Mouse (Mus musculus): ENCODE data around the gene Fnbp4. TPM values are rescaled to one million over a fixed set of nuclear protein-coding genes. Genes with fewer than 3 reads are reported as not detected.
"Not testable (repeated sequence)": the region's sequence is repeated elsewhere in the genome, so short reads cannot be mapped to it uniquely, and the experiment has no call there.

Fnbp4 gene
- polyA plus RNA-seq, 1 experiment from 2014 or later, result 146 TPM

DNA sequence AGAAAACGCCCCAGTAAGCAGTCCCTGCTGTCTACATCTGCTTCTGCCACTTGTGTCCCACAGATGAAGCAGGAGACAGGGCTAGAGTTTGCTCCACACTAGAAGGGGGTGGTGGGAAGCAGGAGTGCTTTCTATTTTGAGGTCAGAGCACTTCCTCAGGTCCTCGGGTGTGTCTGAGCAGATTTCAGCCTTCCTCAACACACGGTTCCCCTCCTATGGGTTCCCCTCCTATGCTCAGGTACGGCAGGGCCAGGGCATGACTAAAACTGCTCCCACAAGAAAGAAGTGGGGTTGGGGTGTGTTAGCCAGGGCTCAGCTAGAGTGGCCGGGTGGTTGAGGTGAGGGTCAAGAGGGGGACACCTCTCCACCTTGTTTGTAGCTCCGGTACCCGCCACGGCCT, 65.6 kb downstream of the Fnbp4 start:
- Histone ChIP-seq H3K27ac (ENCODE audit: low read depth, low read length) (no peak overlapping the region), H3K36me3 (ENCODE audit: control insufficient read depth, insufficient read depth, low read length) (no peaks in the 10 kb centered on the region), H3K4me1 (replicated peaks; ENCODE audit: control insufficient read depth, insufficient read depth, low read length) (no peaks in the 10 kb centered on the region), H3K4me3 (ENCODE audit: low read depth, low read length) (no peak overlapping the region), H3K9ac (ENCODE audit: low read length) (no peak overlapping the region), H3K9me3 (ENCODE audit: control insufficient read depth, low read length) (no peaks in the 10 kb centered on the region), H3K4me2 (ENCODE audit: low read depth, low read length, severe bottlenecking) (no peak overlapping the region), H3K27me3 (ENCODE audit: control insufficient read depth, insufficient read depth, low read length) (no peaks in the 10 kb centered on the region)
- DNase-seq (ENCODE audit: low spot score) (no peak), ATAC-seq (replicated peaks; ENCODE audit: low FRiP score) (no peak)
- WGBS, result 86% methylated on average over 8 of the region's 8 CpGs

DNA sequence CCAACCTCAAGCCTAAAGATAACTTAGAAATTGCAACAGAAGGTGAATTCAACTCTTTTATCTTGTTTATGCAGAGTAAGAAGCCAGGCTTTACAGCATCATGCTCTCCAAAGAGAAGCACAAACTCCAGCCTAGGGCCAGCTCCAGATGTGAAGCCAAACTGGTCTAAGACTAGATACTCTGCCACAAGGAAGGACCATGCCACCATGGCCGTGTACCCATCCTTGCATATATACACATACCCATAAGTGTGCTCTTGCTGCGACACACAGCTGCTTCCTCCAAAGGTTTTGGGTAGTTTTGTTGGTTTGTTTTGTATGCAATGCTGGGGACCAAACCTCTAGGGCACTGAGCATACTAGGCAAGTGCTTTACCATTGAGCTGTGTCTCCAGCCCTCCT, 70.1 kb downstream of the Fnbp4 start:
- no peaks in the 10 kb centered on the region for H3K36me3 ChIP-seq (ENCODE audit: control insufficient read depth, insufficient read depth, low read length)

DNA sequence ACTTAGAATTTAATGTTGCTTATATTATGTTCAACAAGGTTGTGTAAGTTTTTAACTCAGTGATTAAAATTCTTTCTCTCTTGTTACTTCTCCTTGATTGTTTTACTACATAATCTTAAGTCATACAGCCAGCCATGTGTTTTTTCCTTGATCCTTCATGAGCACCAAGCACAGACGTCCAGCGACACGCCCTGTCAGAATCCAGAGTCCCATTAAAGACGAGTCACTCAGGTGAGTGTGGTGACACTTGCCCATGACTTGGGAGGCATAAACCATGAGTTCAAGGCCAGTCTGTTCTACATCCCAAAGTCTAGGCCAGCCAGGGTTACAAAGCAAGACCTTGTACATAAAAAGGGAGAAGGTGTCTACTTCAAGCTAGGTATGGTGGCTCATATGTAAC, 71.0 kb downstream of the Fnbp4 start:
- H3K9me3 ChIP-seq (ENCODE audit: control insufficient read depth, low read length), result no peaks in the 10 kb centered on the region
- no peaks in the 10 kb centered on the region for H3K27me3 ChIP-seq (ENCODE audit: control insufficient read depth, insufficient read depth, low read length)
- no peaks in the 10 kb centered on the region for H3K4me1 ChIP-seq (replicated peaks; ENCODE audit: control insufficient read depth, insufficient read depth, low read length)
- WGBS, result 86% methylated on average over 4 of the region's 4 CpGs
- no peak overlapping the region for H3K27ac ChIP-seq (ENCODE audit: low read depth, low read length)
- DNase-seq (ENCODE audit: low spot score) (no peak), ATAC-seq (replicated peaks; ENCODE audit: low FRiP score) (no peak)
- no peak overlapping the region for H3K4me2 ChIP-seq (ENCODE audit: low read depth, low read length, severe bottlenecking)
- H3K36me3 ChIP-seq (ENCODE audit: control insufficient read depth, insufficient read depth, low read length), result no peaks in the 10 kb centered on the region
- H3K9ac ChIP-seq (ENCODE audit: low read length), result no peak overlapping the region
- no peak overlapping the region for H3K4me3 ChIP-seq (ENCODE audit: low read depth, low read length)

More for the DNA sequence above, 70.1 kb downstream of the Fnbp4 start:
- Histone ChIP-seq H3K4me2 (ENCODE audit: low read depth, low read length, severe bottlenecking) (no peak overlapping the region), H3K27me3 (ENCODE audit: control insufficient read depth, insufficient read depth, low read length) (no peaks in the 10 kb centered on the region), H3K9ac (ENCODE audit: low read length) (no peak overlapping the region), H3K27ac (ENCODE audit: low read depth, low read length) (no peak overlapping the region), H3K9me3 (ENCODE audit: control insufficient read depth, low read length) (no peaks in the 10 kb centered on the region), H3K4me1 (replicated peaks; ENCODE audit: control insufficient read depth, insufficient read depth, low read length) (no peaks in the 10 kb centered on the region), H3K4me3 (ENCODE audit: low read depth, low read length) (no peak overlapping the region)
- ATAC-seq (replicated peaks; ENCODE audit: low FRiP score) (no peak), DNase-seq (ENCODE audit: low spot score) (no peak)
- WGBS, result 81% methylated on average over 2 of the region's 2 CpGs

DNA sequence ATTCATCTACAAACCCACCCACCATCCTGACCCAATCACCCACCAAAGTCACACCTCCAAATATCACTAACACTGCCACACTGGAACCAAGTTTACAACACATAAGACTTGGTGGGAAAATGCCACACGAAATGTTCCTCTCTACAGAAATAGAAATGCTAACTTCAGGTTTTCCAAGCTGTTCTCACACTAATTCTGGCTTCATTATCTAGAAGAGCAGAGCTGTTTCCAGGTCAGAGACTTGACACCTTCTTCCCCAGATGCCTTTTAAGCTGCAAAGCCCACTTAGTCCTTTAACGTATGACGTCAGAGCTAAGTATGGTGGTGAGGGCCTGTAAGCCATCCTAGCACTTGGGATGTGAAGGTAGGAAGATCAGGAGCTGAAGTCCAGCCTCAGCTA, 73.5 kb downstream of the Fnbp4 start:
- no peaks in the 10 kb centered on the region for H3K4me1 ChIP-seq (replicated peaks; ENCODE audit: control insufficient read depth, insufficient read depth, low read length)
- no peak for ATAC-seq (replicated peaks; ENCODE audit: low FRiP score)

GRCm38 (mm10) chr2:90820894-90821293, 75.7 kb downstream of the Fnbp4 start:
- ATAC-seq (replicated peaks; ENCODE audit: low FRiP score), result no peak
- 86% methylated on average over 3 of the region's 3 CpGs for WGBS
- no peaks in the 10 kb centered on the region for H3K36me3 ChIP-seq (ENCODE audit: control insufficient read depth, insufficient read depth, low read length)
- no peak overlapping the region for H3K9ac ChIP-seq (ENCODE audit: low read length)
- H3K9me3 ChIP-seq (ENCODE audit: control insufficient read depth, low read length), result no peaks in the 10 kb centered on the region
- no peaks in the 10 kb centered on the region for H3K27me3 ChIP-seq (ENCODE audit: control insufficient read depth, insufficient read depth, low read length)
- H3K4me3 ChIP-seq (ENCODE audit: low read depth, low read length), result no peak overlapping the region
- H3K27ac ChIP-seq (ENCODE audit: low read depth, low read length), result no peak overlapping the region
- DNase-seq (ENCODE audit: low spot score), result no peak
- H3K4me1 ChIP-seq (replicated peaks; ENCODE audit: control insufficient read depth, insufficient read depth, low read length), result no peaks in the 10 kb centered on the region
- H3K4me2 ChIP-seq (ENCODE audit: low read depth, low read length, severe bottlenecking), result no peak overlapping the region

More for the DNA sequence above, 73.5 kb downstream of the Fnbp4 start:
- WGBS, result 94% methylated on average over 3 of the region's 3 CpGs
- no peak overlapping the region for H3K4me3 ChIP-seq (ENCODE audit: low read depth, low read length)
- no peak overlapping the region for H3K27ac ChIP-seq (ENCODE audit: low read depth, low read length)
- H3K27me3 ChIP-seq (ENCODE audit: control insufficient read depth, insufficient read depth, low read length), result no peaks in the 10 kb centered on the region
- H3K4me2 ChIP-seq (ENCODE audit: low read depth, low read length, severe bottlenecking), result no peak overlapping the region
- H3K36me3 ChIP-seq (ENCODE audit: control insufficient read depth, insufficient read depth, low read length), result no peaks in the 10 kb centered on the region
- DNase-seq (ENCODE audit: low spot score), result no peak
- H3K9ac ChIP-seq (ENCODE audit: low read length), result no peak overlapping the region
- H3K9me3 ChIP-seq (ENCODE audit: control insufficient read depth, low read length), result no peaks in the 10 kb centered on the region

DNA sequence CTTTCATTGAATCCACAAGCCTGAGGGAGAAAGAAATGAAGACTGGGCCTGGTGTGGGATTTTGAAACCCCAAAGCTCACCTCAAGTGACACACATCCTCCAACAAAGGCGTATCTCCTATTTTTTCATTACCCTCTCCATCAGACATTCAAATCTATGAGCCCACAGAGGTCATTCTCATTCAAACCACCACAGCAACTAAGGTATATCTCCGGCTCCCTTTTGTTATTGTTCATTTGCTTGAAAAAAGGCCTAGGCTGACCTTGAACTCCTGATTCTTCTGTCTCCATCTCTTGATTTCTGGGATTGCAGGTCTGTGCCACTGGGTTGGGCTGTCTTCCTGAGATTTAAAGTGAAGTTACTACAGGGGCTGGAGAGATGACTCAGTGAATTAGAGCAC, 77.8 kb downstream of the Fnbp4 start:
- no peak for DNase-seq (ENCODE audit: low spot score)
- H3K9me3 ChIP-seq (ENCODE audit: control insufficient read depth, low read length), result no peaks in the 10 kb centered on the region
- WGBS, result 89% methylated on average over 2 of the region's 2 CpGs
- H3K4me3 ChIP-seq (ENCODE audit: low read depth, low read length), result no peak overlapping the region
- H3K9ac ChIP-seq (ENCODE audit: low read length), result no peak overlapping the region
- no peaks in the 10 kb centered on the region for H3K4me1 ChIP-seq (replicated peaks; ENCODE audit: control insufficient read depth, insufficient read depth, low read length)
- H3K36me3 ChIP-seq (ENCODE audit: control insufficient read depth, insufficient read depth, low read length), result no peaks in the 10 kb centered on the region
- no peak overlapping the region for H3K4me2 ChIP-seq (ENCODE audit: low read depth, low read length, severe bottlenecking)
- H3K27ac ChIP-seq (ENCODE audit: low read depth, low read length), result no peak overlapping the region
- no peaks in the 10 kb centered on the region for H3K27me3 ChIP-seq (ENCODE audit: control insufficient read depth, insufficient read depth, low read length)
- no peak for ATAC-seq (replicated peaks; ENCODE audit: low FRiP score)

- H3K27ac ChIP-seq (ENCODE audit: low read depth, low read length), result no peak overlapping the region
- H3K4me2 ChIP-seq (ENCODE audit: low read depth, low read length, severe bottlenecking), result no peak overlapping the region
- H3K9ac ChIP-seq (ENCODE audit: low read length), result no peak overlapping the region
- ATAC-seq (replicated peaks; ENCODE audit: low FRiP score) (no peak), DNase-seq (ENCODE audit: low spot score) (no peak)
- H3K4me1 ChIP-seq (replicated peaks; ENCODE audit: control insufficient read depth, insufficient read depth, low read length), result no peaks in the 10 kb centered on the region
- no peaks in the 10 kb centered on the region for H3K9me3 ChIP-seq (ENCODE audit: control insufficient read depth, low read length)
- no peaks in the 10 kb centered on the region for H3K36me3 ChIP-seq (ENCODE audit: control insufficient read depth, insufficient read depth, low read length)
- H3K4me3 ChIP-seq (ENCODE audit: low read depth, low read length), result no peak overlapping the region
- WGBS, result 84% methylated on average over 6 of the region's 6 CpGs
- no peaks in the 10 kb centered on the region for H3K27me3 ChIP-seq (ENCODE audit: control insufficient read depth, insufficient read depth, low read length)
Observed at GRCm38 (mm10) chr2:90823781-90824180, 78.6 kb downstream of the Fnbp4 start.

- not testable (repeated sequence) for ATAC-seq (replicated peaks; ENCODE audit: low FRiP score); H3K9me3 ChIP-seq (ENCODE audit: control insufficient read depth, low read length); H3K9ac ChIP-seq (ENCODE audit: low read length); H3K27ac ChIP-seq (ENCODE audit: low read depth, low read length); DNase-seq (ENCODE audit: low spot score); H3K27me3 ChIP-seq (ENCODE audit: control insufficient read depth, insufficient read depth, low read length); H3K36me3 ChIP-seq (ENCODE audit: control insufficient read depth, insufficient read depth, low read length); H3K4me2 ChIP-seq (ENCODE audit: low read depth, low read length, severe bottlenecking); H3K4me1 ChIP-seq (replicated peaks; ENCODE audit: control insufficient read depth, insufficient read depth, low read length); H3K4me3 ChIP-seq (ENCODE audit: low read depth, low read length)
- WGBS, result 92% methylated on average over 10 of the region's 10 CpGs
Observed at GRCm38 (mm10) chr2:90824528-90824927, 79.4 kb downstream of the Fnbp4 start.

DNA sequence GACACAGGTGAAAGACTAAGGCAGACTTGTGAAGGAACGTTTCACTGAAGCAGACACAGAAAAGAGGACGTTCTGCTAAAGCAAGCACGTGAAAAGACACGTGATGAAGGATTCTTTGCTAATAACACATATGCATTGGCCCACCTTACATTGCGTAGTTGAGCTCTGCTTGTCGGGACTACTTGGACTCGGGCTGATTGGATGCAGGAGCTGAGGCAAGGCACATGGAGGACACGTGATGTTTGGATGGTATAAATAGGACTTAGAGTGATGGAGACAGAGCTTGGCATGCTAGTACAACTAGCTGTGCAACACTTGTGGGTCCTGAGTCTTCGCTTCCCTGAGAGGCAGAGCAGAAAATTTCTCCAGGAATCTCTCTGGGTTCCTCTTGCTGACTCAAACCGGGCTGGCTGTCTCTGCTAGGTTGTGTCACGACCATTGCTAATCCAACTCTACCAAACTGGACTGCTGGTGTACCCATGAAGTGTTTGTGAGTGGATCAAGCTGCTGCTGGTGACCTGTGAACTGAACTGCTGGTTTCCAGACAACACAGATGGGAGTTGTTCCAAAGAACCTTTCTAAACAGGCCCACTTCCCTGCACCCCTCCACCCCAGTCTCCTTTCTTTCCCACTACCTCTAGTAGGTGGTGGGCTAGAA, 80.5 kb downstream of the Fnbp4 start:
- no peak overlapping the region for H3K9ac ChIP-seq (ENCODE audit: low read length)
- no peaks in the 10 kb centered on the region for H3K36me3 ChIP-seq (ENCODE audit: control insufficient read depth, insufficient read depth, low read length)
- H3K27ac ChIP-seq (ENCODE audit: low read depth, low read length), result no peak overlapping the region
- 84% methylated on average over 11 of the region's 11 CpGs for WGBS
- no peak overlapping the region for H3K4me2 ChIP-seq (ENCODE audit: low read depth, low read length, severe bottlenecking)
- H3K4me1 ChIP-seq (replicated peaks; ENCODE audit: control insufficient read depth, insufficient read depth, low read length), result no peaks in the 10 kb centered on the region
- no peak overlapping the region for H3K4me3 ChIP-seq (ENCODE audit: low read depth, low read length)
- ATAC-seq (replicated peaks; ENCODE audit: low FRiP score) (no peak), DNase-seq (ENCODE audit: low spot score) (no peak)
- H3K9me3 ChIP-seq (ENCODE audit: control insufficient read depth, low read length), result no peaks in the 10 kb centered on the region
- H3K27me3 ChIP-seq (ENCODE audit: control insufficient read depth, insufficient read depth, low read length), result no peaks in the 10 kb centered on the region
